Mouse (Mus musculus) spleen, adult 2 months (tissue): Measurements from ENCODE around the gene Wnt3.

ENCODE experiments used
- CTCF ChIP-seq: fragments of 200-500 bp; IDR thresholded peaks from 2 replicates; pipeline ENCODE4 v1.5.1; 2011; ENCODE audit warnings: mild to moderate bottlenecking, inconsistent platforms; ENCODE audit not compliant: insufficient read depth, insufficient read length, insufficient replicate concordance; ENCODE audit errors: extremely low read depth
- POLR2A ChIP-seq: fragments of 200-500 bp; IDR thresholded peaks from 2 replicates; pipeline ENCODE4 v1.6.1; 2011; ENCODE audit warnings: low read depth, low read length, inconsistent platforms

DNA sequence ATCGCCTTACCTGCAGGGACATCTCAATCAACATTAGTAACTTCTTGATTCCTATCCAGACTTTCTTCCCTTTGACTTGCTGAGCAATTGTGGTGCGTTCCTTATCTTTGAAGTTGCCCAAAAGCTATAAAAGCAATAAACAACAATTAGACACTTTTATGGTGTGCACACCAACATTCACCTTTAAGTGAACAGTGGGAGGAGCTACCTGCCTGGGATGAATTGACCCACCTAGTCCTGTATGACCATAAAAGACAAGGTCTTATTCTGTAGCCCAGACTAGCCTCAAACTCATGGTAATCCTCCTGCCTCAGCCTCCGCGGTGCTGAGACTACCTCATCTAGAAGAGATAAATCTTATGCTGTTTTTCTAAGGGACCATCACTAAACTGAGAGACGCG is 53.3 kb downstream of the Wnt3 start:
- no peak for TF ChIP-seq POLR2A
- no peak for TF ChIP-seq CTCF
